Mouse (Mus musculus): ENCODE results near the gene Lhcgr. TPM values are rescaled to one million over a fixed set of nuclear protein-coding genes. Genes with fewer than 3 reads are reported as not detected.
"Not testable (repeated sequence)": the region's sequence is repeated elsewhere in the genome, so short reads cannot be mapped to it uniquely, and the experiment has no call there.

The Lhcgr gene
- under 1 TPM; 0.32 to 0.40 TPM for total RNA-seq (2021)
- long read RNA-seq, experiment 1 = 0 reads
- long read RNA-seq, experiment 2 = 0 reads

- intact Hi-C loops (cut with DNase I) = no loop called here
- no peak for DNase-seq (ENCODE audit: low spot score in 2 of 2)
Observed at GRCm38 (mm10) chr17:88791440-88792152, at the start of gene Lhcgr. Gene Lhcgr, minus strand, starts transcription at chr17:88791990.

GRCm38 (mm10) chr17:88817601-88818000 is 25.8 kb upstream of the Lhcgr start:
- intact Hi-C loops (cut with DNase I) = no loop called here
- peak; percentile 25 to 42 for DNase-seq (ENCODE audit: low spot score in 2 of 2)

GRCm38 (mm10) chr17:88812943-88813342 is 21.2 kb upstream of the Lhcgr start:
- intact Hi-C loops (cut with DNase I); DNase-seq (ENCODE audit: low spot score in 2 of 2): not testable (repeated sequence)

DNA sequence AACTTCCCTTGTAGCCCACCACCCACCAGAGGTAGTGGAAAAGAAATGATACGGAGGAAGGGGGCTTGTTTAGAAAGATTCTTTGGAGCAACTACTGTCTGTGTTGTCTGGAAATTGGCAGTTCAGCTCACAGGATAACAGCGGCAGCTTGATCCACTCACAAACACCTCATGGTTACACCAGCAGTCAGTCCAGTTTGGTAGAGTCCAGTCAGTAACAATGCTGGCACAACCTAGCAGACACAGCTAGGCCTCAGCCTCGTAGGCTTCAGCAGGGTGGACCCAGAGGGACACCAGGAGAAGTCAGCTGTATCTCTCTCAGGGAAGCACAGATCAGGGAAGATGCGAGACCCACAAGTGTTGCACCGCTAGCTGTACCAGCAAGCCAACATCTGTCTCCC is 19.0 kb upstream of the Lhcgr start:
- intact Hi-C loops (cut with DNase I) = no loop called here
- DNase-seq (ENCODE audit: low spot score in 2 of 2) = no peak

DNA sequence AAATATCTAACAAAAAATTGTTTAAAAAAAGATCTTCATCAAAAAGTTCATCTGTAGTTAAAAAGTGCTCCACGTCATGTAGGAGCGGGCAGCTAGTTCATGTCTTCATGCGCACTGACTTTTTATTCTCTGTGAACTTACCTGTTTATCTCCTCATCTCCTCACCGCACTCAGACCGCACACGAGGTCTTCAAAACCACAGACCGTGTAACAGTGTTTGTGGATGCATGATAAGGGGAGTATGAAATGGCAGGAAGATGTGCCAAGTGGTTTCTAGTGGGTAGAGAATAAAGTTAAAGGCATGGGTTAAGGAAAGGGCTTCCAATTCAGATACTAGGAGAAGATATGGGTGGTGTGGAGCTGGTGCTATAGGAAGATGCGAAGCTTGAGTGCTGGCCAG is 14.6 kb upstream of the Lhcgr start:
- no peak for DNase-seq (ENCODE audit: low spot score in 2 of 2)
- intact Hi-C loops (cut with DNase I) = no loop called here

DNA sequence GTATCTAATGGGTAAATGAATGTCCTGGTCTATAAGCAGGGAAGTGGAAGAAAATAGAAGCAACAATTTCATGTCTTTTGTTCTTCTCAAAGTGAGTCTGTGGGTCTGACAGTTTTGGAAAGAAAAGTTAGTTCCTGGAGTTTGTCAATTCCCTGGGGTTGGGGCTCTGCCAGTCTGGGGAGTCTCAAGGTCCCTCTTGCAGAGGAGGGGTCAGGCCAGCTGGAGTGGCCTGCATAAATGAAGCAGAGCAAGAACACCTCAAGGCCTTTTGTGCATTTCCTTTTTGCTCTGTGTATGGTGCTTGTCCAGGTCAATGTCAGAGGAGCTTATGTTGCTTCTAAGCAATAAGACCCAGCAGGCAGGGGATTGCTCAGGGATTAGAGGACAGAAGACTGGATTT is 11.7 kb upstream of the Lhcgr start:
- intact Hi-C loops (cut with DNase I) = no loop called here
- DNase-seq (ENCODE audit: low spot score in 2 of 2) = no peak

DNA sequence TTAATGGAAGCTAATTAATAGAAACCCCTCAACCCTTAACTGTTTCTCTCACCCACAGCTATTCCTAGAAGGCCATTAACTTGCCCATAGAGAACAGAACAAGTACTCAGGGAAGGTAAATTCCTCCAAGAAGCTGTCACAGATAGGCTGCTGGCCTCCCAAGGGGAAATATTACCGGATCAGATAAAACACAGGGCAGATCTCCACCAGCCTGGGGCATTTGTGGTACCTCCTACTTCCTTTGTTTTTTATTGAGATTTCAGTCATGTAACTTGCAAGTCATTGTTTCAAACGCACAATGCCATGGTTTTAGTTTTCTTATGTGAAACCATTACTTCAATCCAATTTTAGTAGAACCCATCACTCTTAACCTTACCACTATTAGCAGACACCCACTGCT is 1.1 kb downstream of the Lhcgr start:
- intact Hi-C loops (cut with DNase I) = no loop called here
- no peak for DNase-seq (ENCODE audit: low spot score in 2 of 2)

DNA sequence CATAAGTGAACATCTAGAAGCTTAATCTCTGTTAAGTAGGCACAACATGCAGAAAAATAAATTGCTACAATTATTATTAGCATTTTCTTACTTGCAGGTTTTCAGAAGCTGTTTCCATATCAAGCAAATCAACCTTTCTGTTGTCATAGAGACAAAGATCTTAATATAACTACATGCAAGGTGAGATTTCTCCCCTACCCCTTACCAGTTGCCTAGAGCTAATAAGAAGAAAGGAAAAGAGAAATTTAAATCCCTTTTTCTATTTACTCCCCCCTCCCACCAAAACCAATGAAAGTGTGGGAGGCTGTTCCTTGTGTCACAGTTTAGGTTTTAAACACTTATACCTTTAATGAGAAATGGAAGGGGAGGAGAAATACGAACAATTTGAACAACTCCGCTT is 3.4 kb downstream of the Lhcgr start:
- intact Hi-C loops (cut with DNase I) = no loop called here
- DNase-seq (ENCODE audit: low spot score in 2 of 2) = no peak

DNA sequence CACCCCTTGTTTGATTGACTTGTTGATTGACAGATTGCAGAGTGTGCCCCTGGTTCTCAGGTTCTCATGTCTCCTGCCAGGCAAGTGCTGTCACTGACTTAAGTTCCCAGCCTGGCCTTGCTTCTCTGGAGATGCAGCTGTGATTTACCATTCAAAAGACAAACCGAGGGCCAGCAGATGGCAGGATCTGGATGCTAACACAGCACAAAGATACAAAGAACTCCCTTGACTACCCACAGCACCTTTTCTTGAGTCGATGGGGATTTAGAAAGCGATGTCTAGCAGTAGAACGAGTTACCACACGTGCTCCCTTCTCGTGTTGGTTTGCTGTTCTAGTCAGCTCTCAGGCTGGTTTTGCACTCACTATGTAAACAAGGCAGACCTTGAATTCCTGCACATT is 4.9 kb downstream of the Lhcgr start:
- DNase-seq (ENCODE audit: low spot score in 2 of 2) = peak in 1 of 2 experiments; percentile 13
- intact Hi-C loops (cut with DNase I) = no loop called here

DNA sequence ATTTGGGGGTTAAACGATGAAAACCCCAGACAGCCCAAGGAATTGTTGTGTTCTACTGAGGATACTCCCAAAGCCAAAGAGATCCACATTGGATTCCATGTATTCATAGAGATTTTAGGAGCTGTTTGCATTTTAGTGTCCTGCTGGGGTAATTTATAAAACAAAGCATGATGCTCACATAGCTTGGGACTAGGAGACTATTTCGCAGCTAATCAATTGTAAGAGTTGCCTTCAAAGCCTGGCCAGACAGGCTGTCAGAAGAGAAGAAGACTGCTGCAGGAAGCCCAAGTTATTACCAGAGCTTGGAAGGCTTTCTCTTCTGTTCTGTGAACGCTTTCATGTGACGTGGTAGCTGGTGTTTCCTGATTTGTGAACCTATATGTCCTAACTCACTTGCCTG is 5.4 kb downstream of the Lhcgr start:
- intact Hi-C loops (cut with DNase I) = no loop called here
- no peak for DNase-seq (ENCODE audit: low spot score in 2 of 2)

DNA sequence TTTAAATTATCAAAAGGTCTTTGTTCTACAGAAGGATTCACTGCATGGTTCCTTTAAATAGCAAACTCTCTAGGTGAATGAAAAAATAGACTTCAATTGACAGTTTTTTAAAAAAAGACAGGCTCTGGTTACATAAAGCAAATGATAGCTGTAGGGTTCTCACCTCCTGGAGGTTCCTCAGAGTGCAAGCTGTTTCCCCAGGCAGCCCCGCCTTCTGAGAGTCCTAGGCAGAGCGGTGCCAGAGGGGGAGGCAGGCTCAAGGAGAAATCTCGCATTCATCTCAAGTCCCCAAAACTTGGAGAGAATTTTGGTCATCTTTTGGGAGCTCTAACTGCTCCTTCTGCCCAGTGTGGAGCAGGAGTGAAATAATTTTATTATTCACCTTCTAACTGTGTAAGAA is 12.6 kb downstream of the Lhcgr start:
- intact Hi-C loops (cut with DNase I) = no loop called here
- DNase-seq (ENCODE audit: low spot score in 2 of 2) = peak; percentile 30

GRCm38 (mm10) chr17:88774103-88774526 is 17.7 kb downstream of the Lhcgr start:
- peak in 1 of 2 experiments; percentile 36 for DNase-seq (ENCODE audit: low spot score in 2 of 2)

GRCm38 (mm10) chr17:88770081-88770480 is 21.7 kb downstream of the Lhcgr start:
- intact Hi-C loops (cut with DNase I) = no loop called here
- DNase-seq (ENCODE audit: low spot score in 2 of 2) = peak; percentile 40 to 71

More at GRCm38 (mm10) chr17:88774103-88774526, 17.7 kb downstream of the Lhcgr start:
- intact Hi-C loops (cut with DNase I) = no loop called here

DNA sequence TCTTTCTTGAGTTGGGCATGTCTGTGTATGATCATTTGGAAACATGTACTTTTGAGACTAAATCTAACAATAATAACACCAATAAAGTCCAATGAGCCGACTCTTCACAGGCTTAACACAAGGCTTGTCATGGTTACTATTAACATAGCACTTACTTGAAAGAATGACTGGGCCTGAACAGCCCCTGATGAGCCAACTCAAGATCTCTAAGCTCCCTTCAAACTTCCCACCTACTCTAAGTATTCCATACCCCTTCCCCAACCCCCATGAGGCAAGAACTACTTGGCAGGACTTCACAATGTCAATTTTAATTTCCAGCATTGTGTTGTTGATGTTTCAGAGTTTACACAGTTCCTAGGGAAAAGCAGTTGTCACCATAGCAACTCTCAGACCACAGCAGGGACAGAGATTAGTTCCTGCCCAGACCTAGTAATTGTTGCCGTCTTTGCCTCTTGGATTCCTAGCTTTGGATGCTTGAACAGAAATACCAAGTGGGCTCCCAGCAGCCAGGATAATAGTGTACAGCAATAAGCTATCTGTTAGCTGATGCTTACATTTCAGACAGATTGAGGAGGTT is 22.4 kb downstream of the Lhcgr start:
- intact Hi-C loops (cut with DNase I) = no loop called here
- no peak for DNase-seq (ENCODE audit: low spot score in 2 of 2)

DNA sequence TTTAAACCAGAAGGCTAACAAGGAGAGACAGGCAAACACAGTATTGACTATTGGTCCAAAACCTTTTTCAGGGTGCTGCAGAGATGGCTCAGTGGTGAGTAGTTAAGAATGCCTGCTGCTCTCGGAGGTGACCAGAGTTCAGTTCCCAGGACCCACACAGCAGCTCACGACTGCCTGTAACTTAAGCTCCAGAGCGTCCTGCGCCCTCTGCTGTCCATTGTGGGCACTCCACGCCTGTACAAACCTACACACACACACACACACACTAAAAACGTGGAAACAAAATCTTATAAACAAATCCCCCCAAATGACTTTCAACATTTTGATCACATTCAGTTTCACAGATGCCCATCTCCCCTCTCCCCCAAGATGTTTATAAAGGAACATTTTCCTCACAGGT is 24.9 kb downstream of the Lhcgr start:
- no peak for DNase-seq (ENCODE audit: low spot score in 2 of 2)
- intact Hi-C loops (cut with DNase I) = no loop called here

DNA sequence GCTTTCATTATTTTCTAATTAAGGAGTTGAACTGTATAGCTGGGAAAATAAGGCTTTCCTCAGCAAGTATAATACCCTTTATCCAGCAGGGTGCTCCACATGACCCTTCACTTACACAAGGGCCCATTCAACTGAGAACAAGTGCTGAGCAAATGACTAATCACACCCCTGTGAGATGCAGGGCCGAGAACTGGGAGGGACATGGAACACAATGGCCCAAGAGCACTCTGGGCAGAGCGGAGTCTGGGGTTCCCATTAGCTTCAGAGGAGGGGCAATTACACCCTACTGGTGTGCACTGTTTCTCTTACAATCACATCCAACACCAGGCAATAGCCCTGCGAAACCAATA is 27.7 kb downstream of the Lhcgr start:
- intact Hi-C loops (cut with DNase I) = no loop called here
- DNase-seq (ENCODE audit: low spot score in 2 of 2) = no peak

DNA sequence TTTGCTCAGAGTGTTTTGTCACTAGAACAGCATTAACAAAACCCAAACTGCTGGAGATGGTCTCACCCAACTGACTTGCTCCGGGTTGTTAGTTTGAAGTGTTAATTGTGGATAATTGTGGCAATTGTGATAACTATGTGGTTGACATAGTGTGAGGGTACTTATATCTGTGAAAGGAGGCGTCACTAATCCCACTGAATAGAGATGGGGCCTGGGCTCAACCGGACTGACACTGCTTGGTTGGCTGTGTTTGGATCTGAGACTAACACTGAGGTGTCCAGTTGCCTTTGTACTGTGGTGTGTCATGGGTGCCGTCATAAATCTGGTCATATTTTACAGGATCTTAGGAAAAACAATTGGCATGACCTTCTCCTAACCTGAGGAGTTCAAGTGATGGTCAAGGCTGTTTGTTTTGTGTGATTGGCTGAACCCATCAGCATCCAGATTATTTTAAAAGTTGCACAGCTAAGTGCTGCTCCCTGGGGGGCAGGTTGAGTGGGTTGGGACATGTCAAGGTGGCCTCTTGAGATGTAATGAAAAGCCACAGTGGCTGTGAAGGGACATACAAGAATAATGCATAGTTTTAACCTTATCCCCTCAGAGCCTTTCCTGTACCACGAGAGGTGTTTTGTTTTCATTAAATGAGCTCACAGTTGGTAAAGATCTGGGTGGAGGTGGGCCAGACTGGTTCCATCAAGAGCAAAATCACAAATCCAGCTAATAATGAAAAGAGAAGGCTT is 28.2 kb downstream of the Lhcgr start:
- intact Hi-C loops (cut with DNase I) = no loop called here
- DNase-seq (ENCODE audit: low spot score in 2 of 2) = no peak

DNA sequence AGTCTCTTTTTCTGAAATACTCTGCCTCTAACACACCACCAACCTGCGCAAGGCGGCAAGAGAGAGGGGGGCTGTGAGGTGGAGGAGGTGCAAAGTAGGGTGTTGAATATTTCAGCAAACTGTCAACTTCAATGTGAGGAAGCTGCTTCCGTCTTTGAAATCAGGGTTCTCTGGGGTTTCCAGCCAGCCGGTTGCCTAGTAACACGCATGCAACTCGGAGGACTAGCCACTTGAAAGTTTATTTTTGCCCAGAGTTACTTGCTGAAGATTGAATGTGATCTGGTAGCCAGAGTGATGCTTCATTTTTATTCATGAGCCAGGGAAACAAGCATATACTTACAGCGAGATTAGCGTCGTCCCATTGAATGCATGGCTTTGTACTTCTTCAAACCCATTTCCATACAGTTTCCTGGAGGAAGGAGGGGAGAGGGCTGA is 33.8 kb downstream of the Lhcgr start:
- peak; percentile 73 to 77 for DNase-seq (ENCODE audit: low spot score in 2 of 2)
- intact Hi-C loops (cut with DNase I) = no loop called here

GRCm38 (mm10) chr17:88755776-88756175 is 36.0 kb downstream of the Lhcgr start:
- DNase-seq (ENCODE audit: low spot score in 2 of 2) = no peak
- intact Hi-C loops (cut with DNase I) = no loop called here

DNA sequence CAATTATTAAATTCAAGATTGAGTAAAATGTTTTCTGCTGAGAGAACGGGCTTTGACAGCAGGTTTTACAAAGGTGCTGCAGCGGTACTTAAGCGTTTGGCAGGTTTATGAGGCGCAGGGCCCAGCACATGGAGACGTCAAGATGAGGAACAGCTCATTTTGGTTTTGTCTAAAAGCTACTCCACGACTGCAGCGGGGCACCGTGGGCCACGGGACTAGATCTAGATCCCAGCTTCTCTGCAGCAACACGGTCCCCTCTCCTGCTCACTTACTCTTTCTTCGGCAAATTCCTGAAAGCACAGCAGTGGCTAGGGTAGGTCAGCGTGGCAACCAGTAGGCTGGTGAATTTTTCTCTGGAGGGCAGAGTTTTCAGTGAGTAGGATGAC is 38.3 kb downstream of the Lhcgr start:
- intact Hi-C loops (cut with DNase I) = loop anchor here (1.0 to 5.0 kb wide), 2 partner anchors 81 to 101 kb away; no protein-coding TSS in a partner anchor

More for the DNA sequence above, 38.3 kb downstream of the Lhcgr start:
- DNase-seq (ENCODE audit: low spot score in 2 of 2) = no peak
